Comparison of ENCODE assay signal across 26 mouse cellular contexts in the genomic region with DNA sequence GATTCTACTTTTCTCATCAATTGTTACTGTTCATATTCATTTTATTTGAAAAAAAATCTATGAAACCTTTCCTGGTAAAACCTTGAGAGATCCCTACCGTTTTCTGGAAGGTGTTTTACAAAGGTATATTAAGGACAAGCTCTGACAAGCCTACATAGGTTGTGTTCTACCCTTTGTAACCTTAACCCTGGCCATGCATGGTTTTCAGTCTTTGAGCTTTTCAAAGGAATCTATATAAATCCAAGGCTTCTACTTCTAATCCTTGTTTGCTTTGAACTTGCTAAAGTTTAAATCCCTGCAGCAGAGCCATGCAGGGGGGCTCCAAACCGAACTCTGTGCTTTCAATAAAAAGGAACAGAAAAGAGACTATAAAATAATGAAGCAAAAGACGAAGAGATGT.
DNase-seq lines count a peak whose midpoint lies in the region; ATAC-seq lines count a peak whose summit lies in the region.
"Had no signal": no experiment of that assay in that cellular context is flagged by ENCODE, and none has a peak within 500 bp of the region (broad histone marks: within the 10 kb centered on the region; RNA-seq: fewer than 3 reads in every experiment).

No protein-coding gene starts in this region.

- no peaks in the 10 kb centered on the region for H3K4me1 ChIP-seq in forebrain, embryonic 13.5 days
- no peaks in the 10 kb centered on the region for H3K4me1 ChIP-seq in forebrain, embryonic 11.5 days (replicated peaks; ENCODE audit: control insufficient read depth, insufficient read depth, low read length)
- H3K4me1 ChIP-seq in midbrain, embryonic 14.5 days (ENCODE audit: control insufficient read depth, insufficient read depth, low read length): no peaks in the 10 kb centered on the region
- no peaks in the 10 kb centered on the region for H3K4me1 ChIP-seq in midbrain, embryonic 11.5 days (ENCODE audit: control insufficient read depth, insufficient read depth, low read length)
- H3K4me1 ChIP-seq in midbrain, embryonic 16.5 days (ENCODE audit: control insufficient read depth, insufficient read depth, low read length): no peaks in the 10 kb centered on the region
- H3K4me1 ChIP-seq in midbrain, embryonic 13.5 days (replicated peaks): no peaks in the 10 kb centered on the region
- H3K4me1 ChIP-seq in hindbrain, embryonic 10.5 days (replicated peaks): no peaks in the 10 kb centered on the region
- H3K4me1 ChIP-seq: embryonic facial prominence, embryonic 10.5 days; embryonic facial prominence, embryonic 12.5 days; forebrain, embryonic 12.5 days had no signal

- peak; percentile 48; the same call in 1 of the 2 replicates for ATAC-seq in forebrain, embryonic 13.5 days
- ATAC-seq in forebrain, embryonic 11.5 days (replicated peaks; ENCODE audit: low FRiP score): no peak
- ATAC-seq in midbrain, embryonic 14.5 days (ENCODE audit: low FRiP score, low TSS enrichment): no peak
- no peak for ATAC-seq in midbrain, embryonic 11.5 days (ENCODE audit: low FRiP score)
- ATAC-seq in midbrain, embryonic 16.5 days: peak; percentile 79
- no peak for ATAC-seq in midbrain, embryonic 13.5 days
- ATAC-seq: activated CD4-positive, CD25-positive, alpha-beta regulatory T cell, adult 4 months; CD4-positive, CD25-positive, alpha-beta regulatory T cell, adult 4 months; forebrain, embryonic 16.5 days; Patski had no signal

- H3K27me3 ChIP-seq in forebrain, embryonic 13.5 days: no peaks in the 10 kb centered on the region
- no peaks in the 10 kb centered on the region for H3K27me3 ChIP-seq in forebrain, embryonic 11.5 days (ENCODE audit: control insufficient read depth, insufficient read depth, low read length)
- H3K27me3 ChIP-seq in midbrain, embryonic 14.5 days (ENCODE audit: control insufficient read depth, insufficient read depth, low read length): no peaks in the 10 kb centered on the region
- H3K27me3 ChIP-seq in midbrain, embryonic 11.5 days (ENCODE audit: control insufficient read depth, insufficient read depth, low read length): no peaks in the 10 kb centered on the region
- H3K27me3 ChIP-seq in midbrain, embryonic 16.5 days (ENCODE audit: control insufficient read depth, insufficient read depth, low read depth, low read length): no peaks in the 10 kb centered on the region
- H3K27me3 ChIP-seq in midbrain, embryonic 13.5 days: no peaks in the 10 kb centered on the region
- no peaks in the 10 kb centered on the region for H3K27me3 ChIP-seq in hindbrain, embryonic 10.5 days (ENCODE audit: insufficient read depth, poor library complexity, severe bottlenecking)
- H3K27me3 ChIP-seq: CH12.LX; embryonic facial prominence, embryonic 12.5 days; forebrain, embryonic 12.5 days; Patski had no signal

- no peaks in the 10 kb centered on the region for H3K36me3 ChIP-seq in forebrain, embryonic 13.5 days (ENCODE audit: poor library complexity, severe bottlenecking)
- no peaks in the 10 kb centered on the region for H3K36me3 ChIP-seq in forebrain, embryonic 11.5 days (ENCODE audit: control insufficient read depth, insufficient read depth, low read length)
- H3K36me3 ChIP-seq in midbrain, embryonic 14.5 days (ENCODE audit: control insufficient read depth, insufficient read depth, low read length): no peaks in the 10 kb centered on the region
- H3K36me3 ChIP-seq in midbrain, embryonic 11.5 days (ENCODE audit: control insufficient read depth, insufficient read depth, low read length): no peaks in the 10 kb centered on the region
- no peaks in the 10 kb centered on the region for H3K36me3 ChIP-seq in midbrain, embryonic 16.5 days (ENCODE audit: control insufficient read depth, insufficient read depth, low read length)
- no peaks in the 10 kb centered on the region for H3K36me3 ChIP-seq in midbrain, embryonic 13.5 days
- no peaks in the 10 kb centered on the region for H3K36me3 ChIP-seq in hindbrain, embryonic 10.5 days
- H3K36me3 ChIP-seq: embryonic facial prominence, embryonic 10.5 days; embryonic facial prominence, embryonic 12.5 days; forebrain, embryonic 12.5 days; G1E had no signal

- H3K27ac ChIP-seq in forebrain, embryonic 13.5 days: no peak overlapping the region
- no peak overlapping the region for H3K27ac ChIP-seq in forebrain, embryonic 11.5 days (ENCODE audit: low read depth, low read length)
- no peak overlapping the region for H3K27ac ChIP-seq in midbrain, embryonic 14.5 days (replicated peaks; ENCODE audit: low read depth, low read length)
- H3K27ac ChIP-seq in midbrain, embryonic 11.5 days (ENCODE audit: low read depth, low read length): no peak overlapping the region
- H3K27ac ChIP-seq in midbrain, embryonic 16.5 days (ENCODE audit: low read length): no peak overlapping the region
- no peak overlapping the region for H3K27ac ChIP-seq in midbrain, embryonic 13.5 days
- H3K27ac ChIP-seq in hindbrain, embryonic 10.5 days: no peak overlapping the region
- H3K27ac ChIP-seq: embryonic facial prominence, embryonic 10.5 days; embryonic facial prominence, embryonic 12.5 days; forebrain, embryonic 12.5 days had no signal

- H3K9me3 ChIP-seq in forebrain, embryonic 13.5 days (replicated peaks): no peaks in the 10 kb centered on the region
- no peaks in the 10 kb centered on the region for H3K9me3 ChIP-seq in forebrain, embryonic 11.5 days (ENCODE audit: control insufficient read depth, low read length)
- H3K9me3 ChIP-seq in midbrain, embryonic 14.5 days (ENCODE audit: control insufficient read depth, low read length): no peaks in the 10 kb centered on the region
- no peaks in the 10 kb centered on the region for H3K9me3 ChIP-seq in midbrain, embryonic 11.5 days (ENCODE audit: control insufficient read depth, low read length)
- no peaks in the 10 kb centered on the region for H3K9me3 ChIP-seq in midbrain, embryonic 16.5 days (replicated peaks; ENCODE audit: control insufficient read depth, low read length, poor library complexity, severe bottlenecking)
- H3K9me3 ChIP-seq in midbrain, embryonic 13.5 days: peaks cover 3% of the 10 kb centered on the region; the same call in 1 of the 2 replicates
- no peaks in the 10 kb centered on the region for H3K9me3 ChIP-seq in hindbrain, embryonic 10.5 days
- H3K9me3 ChIP-seq: embryonic facial prominence, embryonic 10.5 days; embryonic facial prominence, embryonic 12.5 days; forebrain, embryonic 12.5 days had no signal

- no peak overlapping the region for H3K9ac ChIP-seq in forebrain, embryonic 13.5 days
- H3K9ac ChIP-seq in forebrain, embryonic 11.5 days (ENCODE audit: low read length): no peak overlapping the region
- H3K9ac ChIP-seq in midbrain, embryonic 14.5 days (replicated peaks; ENCODE audit: low read length): no peak overlapping the region
- no peak overlapping the region for H3K9ac ChIP-seq in midbrain, embryonic 11.5 days (ENCODE audit: low read length)
- H3K9ac ChIP-seq in midbrain, embryonic 16.5 days (ENCODE audit: low read depth, low read length): no peak overlapping the region
- no peak overlapping the region for H3K9ac ChIP-seq in midbrain, embryonic 13.5 days (replicated peaks)
- H3K9ac ChIP-seq: embryonic facial prominence, embryonic 12.5 days; forebrain, embryonic 12.5 days had no signal

- no peak overlapping the region for H3K4me3 ChIP-seq in forebrain, embryonic 13.5 days
- H3K4me3 ChIP-seq in forebrain, embryonic 11.5 days (ENCODE audit: low read depth, low read length): no peak overlapping the region
- no peak overlapping the region for H3K4me3 ChIP-seq in midbrain, embryonic 14.5 days (replicated peaks; ENCODE audit: low read depth, low read length)
- H3K4me3 ChIP-seq in midbrain, embryonic 11.5 days (ENCODE audit: low read depth, low read length): no peak overlapping the region
- no peak overlapping the region for H3K4me3 ChIP-seq in midbrain, embryonic 16.5 days (ENCODE audit: low read depth, low read length)
- H3K4me3 ChIP-seq in midbrain, embryonic 13.5 days (replicated peaks): no peak overlapping the region
- H3K4me3 ChIP-seq in hindbrain, embryonic 10.5 days: no peak overlapping the region
- H3K4me3 ChIP-seq: embryonic facial prominence, embryonic 10.5 days; embryonic facial prominence, embryonic 12.5 days; forebrain, embryonic 12.5 days had no signal

- 54% methylated on average over 3 of the region's 3 CpGs for WGBS in forebrain, embryonic 13.5 days
- WGBS in forebrain, embryonic 11.5 days: 62% methylated on average over 3 of the region's 3 CpGs
- WGBS in midbrain, embryonic 14.5 days: 48% methylated on average over 3 of the region's 3 CpGs
- WGBS in midbrain, embryonic 11.5 days: 58% methylated on average over 3 of the region's 3 CpGs
- 43% methylated on average over 3 of the region's 3 CpGs for WGBS in midbrain, embryonic 16.5 days
- 54% methylated on average over 3 of the region's 3 CpGs for WGBS in midbrain, embryonic 13.5 days
- WGBS in hindbrain, embryonic 10.5 days: 76% methylated on average over 3 of the region's 3 CpGs

- H3K4me2 ChIP-seq in forebrain, embryonic 13.5 days: no peak overlapping the region
- no peak overlapping the region for H3K4me2 ChIP-seq in forebrain, embryonic 11.5 days (ENCODE audit: low read depth, low read length, severe bottlenecking)
- H3K4me2 ChIP-seq in midbrain, embryonic 14.5 days (ENCODE audit: low read length): no peak overlapping the region
- H3K4me2 ChIP-seq in midbrain, embryonic 11.5 days: no peak overlapping the region
- H3K4me2 ChIP-seq in midbrain, embryonic 16.5 days (ENCODE audit: low read length): no peak overlapping the region
- H3K4me2 ChIP-seq in midbrain, embryonic 13.5 days (replicated peaks): no peak overlapping the region
- H3K4me2 ChIP-seq: embryonic facial prominence, embryonic 12.5 days; forebrain, embryonic 12.5 days had no signal

- DNase-seq in forebrain, embryonic 11.5 days (ENCODE audit: low spot score): no peak
- peak; percentile 1 for DNase-seq in midbrain, embryonic 14.5 days
- DNase-seq in midbrain, embryonic 11.5 days (ENCODE audit: low spot score, missing footprints): no peak
- DNase-seq in telencephalon, adult 2 months (ENCODE audit: low read depth, low spot score): peak; percentile 6
- DNase-seq in hindbrain, embryonic 10.5 days (ENCODE audit: low spot score): no peak
- DNase-seq: adrenal gland, adult 8-10 months; adrenal gland, postnatal 14 days; adrenal gland, postnatal 36 days; B cell, adult 2 months; cerebellum, adult 11-12 months; cerebellum, adult 2 months; cerebellum, adult 9-10 months; cerebellum, postnatal 10 days; cerebellum, postnatal 25 days had no signal

Comparison
In these comparisons a context has a peak if more than half of its experiments do, and no peak if none do; other contexts are left out.
1. ATAC-seq: peak in forebrain, embryonic 13.5 days (single experiment) and midbrain, embryonic 16.5 days (single experiment); none in forebrain, embryonic 11.5 days (single experiment), midbrain, embryonic 14.5 days (single experiment), midbrain, embryonic 11.5 days (single experiment) and midbrain, embryonic 13.5 days (single experiment).
2. DNase-seq: peak in midbrain, embryonic 14.5 days (single experiment) and telencephalon, adult 2 months (single experiment); none in forebrain, embryonic 11.5 days (single experiment), midbrain, embryonic 11.5 days (single experiment) and hindbrain, embryonic 10.5 days (single experiment).